Mouse (Mus musculus) forebrain, embryonic 13.5 days (tissue): ENCODE data around the gene Tmem121. TPM values are rescaled to one million over a fixed set of nuclear protein-coding genes. Genes with fewer than 3 reads are reported as not detected.

Experiments used
- ATAC-seq: fragments of 200-750 bp; cut with Nextera tagmentation; 2 replicates; pipeline ENCODE4 v1.8.0; 2017
- H3K27ac ChIP-seq: fragments of 300-500 bp; sonication (generic); 2 replicates; pipeline ENCODE4 v1.5.1; 2015; ENCODE audit warnings: inconsistent platforms, mild to moderate bottlenecking, moderate library complexity
- H3K27me3 ChIP-seq: fragments of 300-500 bp; sonication (generic); 2 replicates; pipeline ENCODE4 v1.6.1; 2015; ENCODE audit warnings: mild to moderate bottlenecking, inconsistent platforms
- H3K36me3 ChIP-seq: fragments of 300-500 bp; sonication (generic); 2 replicates; pipeline ENCODE4 v1.6.1; 2015; ENCODE audit warnings: mild to moderate bottlenecking, inconsistent platforms; ENCODE audit not compliant: poor library complexity, severe bottlenecking
- H3K4me1 ChIP-seq: fragments of 300-500 bp; sonication (generic); 2 replicates; pipeline ENCODE4 v1.6.1; 2015; ENCODE audit warnings: inconsistent platforms
- H3K4me2 ChIP-seq: fragments of 300-500 bp; sonication (generic); 2 replicates; pipeline ENCODE4 v1.6.1; 2015; ENCODE audit warnings: inconsistent platforms, mild to moderate bottlenecking, moderate library complexity
- H3K4me3 ChIP-seq: fragments of 300-500 bp; sonication (generic); 2 replicates; pipeline ENCODE4 v1.5.1; 2015; ENCODE audit warnings: mild to moderate bottlenecking, inconsistent platforms
- H3K9ac ChIP-seq: fragments of 300-500 bp; sonication (generic); 2 replicates; pipeline ENCODE4 v1.6.1; 2015; ENCODE audit warnings: mild to moderate bottlenecking, inconsistent platforms
- H3K9me3 ChIP-seq: fragments of 300-500 bp; sonication (generic); replicated peaks from 2 replicates; pipeline ENCODE4 v1.6.1; 2016; ENCODE audit warnings: inconsistent platforms
- WGBS: fragments of 180-500 bp; shearing (Covaris S2); methylation state at CpG from one replicate; pipeline ENCODE4 v1.1.7; 2015; 5-methylcytosine and 5-hydroxymethylcytosine counted together
- polyA plus RNA-seq: library from polyadenylated mRNA; unstranded; fragments of >200 nt; fragmentation: Nextera tagmentation; extraction: Ambion mirVana; gene quantifications from 2 replicates; pipeline ENCODE4 v1.2.1, GENCODE M21; 2015

Tmem121 gene
- polyA plus RNA-seq, 1 experiment from 2014 or later, result 23.9 TPM

GRCm38 (mm10) chr12:113143164-113143563 is 42.6 kb upstream of the Tmem121 start:
- Histone ChIP-seq H3K4me1 (peaks cover 57% of the 10 kb centered on the region), H3K4me3 (peak overlapping the region; percentile 66; the same call in 1 of the 2 replicates), H3K27ac (0 out of 2 replicates have a peak overlapping the region, but pooled peaks have one; percentile 31)

GRCm38 (mm10) chr12:113144001-113144756 is 41.6 kb upstream of the Tmem121 start:
- Histone ChIP-seq H3K27ac (no peak overlapping the region), H3K4me3 (no peak overlapping the region), H3K9ac (no peak overlapping the region), H3K27me3 (peaks cover 15% of the 10 kb centered on the region; the same call in 1 of the 2 replicates), H3K36me3 (peaks cover 29% of the 10 kb centered on the region), H3K9me3 (no peaks in the 10 kb centered on the region), H3K4me2 (no peak overlapping the region), H3K4me1 (peaks cover 55% of the 10 kb centered on the region)
- WGBS, result 78% methylated on average over 20 of the region's 20 CpGs
- ATAC-seq, result no peak

More at GRCm38 (mm10) chr12:113143164-113143563, 42.6 kb upstream of the Tmem121 start:
- Histone ChIP-seq H3K4me2 (peak overlapping the region; percentile 84), H3K27me3 (peaks cover 9% of the 10 kb centered on the region; the same call in 1 of the 2 replicates), H3K36me3 (peaks cover 36% of the 10 kb centered on the region), H3K9me3 (no peaks in the 10 kb centered on the region), H3K9ac (peak overlapping the region; percentile 82; the same call in 1 of the 2 replicates)
- ATAC-seq, result no peak
- WGBS, result 66% methylated on average over 7 of the region's 7 CpGs

GRCm38 (mm10) chr12:113144886-113145285 is 40.8 kb upstream of the Tmem121 start:
- Histone ChIP-seq H3K4me3 (no peak overlapping the region), H3K27me3 (peaks cover 15% of the 10 kb centered on the region; the same call in 1 of the 2 replicates), H3K9ac (no peak overlapping the region), H3K9me3 (no peaks in the 10 kb centered on the region), H3K4me2 (no peak overlapping the region), H3K36me3 (peaks cover 29% of the 10 kb centered on the region), H3K4me1 (peaks cover 52% of the 10 kb centered on the region), H3K27ac (no peak overlapping the region)
- no peak for ATAC-seq
- 95% methylated on average over 16 of the region's 16 CpGs for WGBS

DNA sequence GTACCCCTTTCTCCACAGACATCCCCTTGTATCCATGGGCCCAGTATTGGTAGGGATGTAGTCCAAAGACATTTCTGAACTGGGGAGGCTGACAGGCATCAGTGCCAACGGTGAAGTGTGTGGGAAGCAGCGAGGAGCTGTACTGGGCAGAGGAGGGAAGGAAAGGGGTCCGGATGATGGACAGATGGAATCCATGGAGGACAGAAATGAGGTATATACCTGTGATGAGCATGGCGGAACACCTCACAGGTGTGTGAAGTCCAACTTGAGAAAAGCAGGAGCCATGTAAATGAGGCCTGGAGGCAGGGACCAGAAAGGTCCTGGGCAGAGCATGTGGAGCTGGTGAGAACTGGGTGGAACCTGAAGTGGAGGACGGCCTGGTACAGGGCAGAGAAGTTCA is 40.1 kb upstream of the Tmem121 start:
- Histone ChIP-seq H3K27ac (no peak overlapping the region), H3K36me3 (peaks cover 29% of the 10 kb centered on the region), H3K27me3 (peaks cover 18% of the 10 kb centered on the region), H3K9me3 (no peaks in the 10 kb centered on the region), H3K9ac (no peak overlapping the region; the same call in 1 of the 2 replicates), H3K4me3 (no peak overlapping the region), H3K4me2 (no peak overlapping the region), H3K4me1 (peaks cover 52% of the 10 kb centered on the region)
- no peak for ATAC-seq
- 89% methylated on average over 5 of the region's 5 CpGs for WGBS

DNA sequence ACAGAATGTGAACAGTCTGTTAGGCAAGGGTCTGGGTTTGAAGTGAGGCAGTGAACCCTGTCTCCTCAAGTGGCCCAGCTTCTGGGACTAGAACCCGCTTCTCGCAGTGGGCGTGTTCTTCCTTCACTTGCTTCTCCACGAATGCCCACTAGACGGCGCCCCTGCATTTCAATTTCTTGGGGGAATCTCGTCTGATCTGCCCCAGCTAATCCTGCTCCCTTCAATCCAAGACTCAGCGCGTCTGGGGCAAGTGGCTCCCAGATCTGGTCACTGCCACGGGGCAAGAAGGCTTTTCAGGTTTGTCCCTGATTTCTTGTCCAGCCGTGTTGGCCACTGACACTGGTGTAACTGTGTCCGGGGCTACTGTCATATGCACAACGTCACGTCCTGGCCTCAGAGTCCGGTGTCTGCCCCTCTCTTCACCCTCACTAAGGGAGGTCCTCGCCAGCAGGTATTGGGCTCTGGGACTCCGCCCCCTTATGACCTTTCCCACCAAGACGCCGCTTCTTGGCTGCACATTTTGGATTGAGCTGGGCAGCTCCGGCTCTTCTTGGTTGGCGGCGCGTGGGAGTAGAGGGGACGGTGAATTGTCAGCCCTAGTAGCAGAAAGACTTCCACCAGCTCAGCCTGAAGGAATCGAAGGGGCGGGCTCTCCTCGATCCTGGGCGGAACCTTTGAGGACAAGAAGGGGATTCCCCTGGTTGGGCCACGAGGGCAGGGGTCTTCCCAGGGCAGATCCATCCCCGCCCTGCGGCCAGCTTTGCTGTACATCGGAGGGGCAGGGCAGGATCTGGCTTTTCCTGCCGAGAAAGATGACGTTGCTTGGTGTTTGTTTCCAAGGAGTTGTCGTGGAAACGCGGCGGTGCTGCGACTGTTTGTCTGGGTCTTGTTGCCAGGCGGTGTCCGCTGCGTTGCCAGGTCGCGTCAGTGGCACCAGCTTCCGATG is 39.3 kb upstream of the Tmem121 start, which contains the start of gene Crip1:
Gene Crip1, plus strand, starts transcription at position 205 of the 946 bp plus-strand sequence.
- Histone ChIP-seq H3K36me3 (peaks cover 29% of the 10 kb centered on the region), H3K9me3 (no peaks in the 10 kb centered on the region), H3K9ac (no peak within 1 kb of the TSS; the same call in 1 of the 2 replicates), H3K27ac (no peak within 1 kb of the TSS), H3K4me3 (no peak within 1 kb of the TSS; the same call in 1 of the 2 replicates), H3K27me3 (peaks cover 26% of the 10 kb centered on the region), H3K4me1 (peaks cover 46% of the 10 kb centered on the region), H3K4me2 (peak within 1 kb of the TSS; percentile 35)
- peak; percentile 14; the same call in 1 of the 2 replicates for ATAC-seq
- 8% methylated on average over 45 of the region's 45 CpGs for WGBS

- H3K4me3 ChIP-seq, result no peak overlapping the region
- H3K9me3 ChIP-seq, result no peaks in the 10 kb centered on the region
- H3K36me3 ChIP-seq, result peaks cover 29% of the 10 kb centered on the region
- H3K4me2 ChIP-seq, result no peak overlapping the region
- no peak overlapping the region for H3K9ac ChIP-seq
- WGBS, result 90% methylated on average over 8 of the region's 8 CpGs
- H3K27ac ChIP-seq, result no peak overlapping the region
- H3K4me1 ChIP-seq, result peaks cover 43% of the 10 kb centered on the region
- no peak for ATAC-seq
- peaks cover 37% of the 10 kb centered on the region for H3K27me3 ChIP-seq
Measured at GRCm38 (mm10) chr12:113147481-113147880, 38.2 kb upstream of the Tmem121 start.

GRCm38 (mm10) chr12:113148381-113149035 is 37.2 kb upstream of the Tmem121 start:
- 38% methylated on average over 16 of the region's 16 CpGs for WGBS
- Histone ChIP-seq H3K27ac (no peak overlapping the region), H3K4me3 (no peak overlapping the region), H3K4me2 (no peak overlapping the region), H3K27me3 (peaks cover 47% of the 10 kb centered on the region), H3K9me3 (no peaks in the 10 kb centered on the region), H3K4me1 (peaks cover 32% of the 10 kb centered on the region), H3K9ac (no peak overlapping the region), H3K36me3 (peaks cover 25% of the 10 kb centered on the region)
- no peak for ATAC-seq

GRCm38 (mm10) chr12:113149341-113149740 is 36.4 kb upstream of the Tmem121 start:
- H3K4me1 ChIP-seq, result peaks cover 31% of the 10 kb centered on the region
- H3K27me3 ChIP-seq, result peaks cover 47% of the 10 kb centered on the region
- no peak overlapping the region for H3K9ac ChIP-seq
- peaks cover 17% of the 10 kb centered on the region for H3K36me3 ChIP-seq
- no peak overlapping the region for H3K27ac ChIP-seq
- H3K9me3 ChIP-seq, result no peaks in the 10 kb centered on the region
- H3K4me3 ChIP-seq, result no peak overlapping the region
- 58% methylated on average over 4 of the region's 4 CpGs for WGBS
- no peak overlapping the region for H3K4me2 ChIP-seq
- ATAC-seq, result no peak

GRCm38 (mm10) chr12:113149896-113150295 is 35.8 kb upstream of the Tmem121 start:
- Histone ChIP-seq H3K9me3 (no peaks in the 10 kb centered on the region), H3K4me1 (peaks cover 33% of the 10 kb centered on the region), H3K4me3 (no peak overlapping the region), H3K9ac (no peak overlapping the region), H3K27ac (no peak overlapping the region), H3K4me2 (no peak overlapping the region), H3K27me3 (peaks cover 50% of the 10 kb centered on the region), H3K36me3 (peaks cover 11% of the 10 kb centered on the region)
- ATAC-seq, result no peak
- 77% methylated on average over 3 of the region's 3 CpGs for WGBS

- Histone ChIP-seq H3K9me3 (no peaks in the 10 kb centered on the region), H3K4me3 (no peak overlapping the region), H3K4me1 (peaks cover 40% of the 10 kb centered on the region), H3K27ac (no peak overlapping the region), H3K4me2 (no peak overlapping the region), H3K9ac (no peak overlapping the region), H3K27me3 (peaks cover 53% of the 10 kb centered on the region), H3K36me3 (peaks cover 4% of the 10 kb centered on the region)
- WGBS, result 89% methylated on average over 4 of the region's 4 CpGs
- ATAC-seq, result no peak
Measured at GRCm38 (mm10) chr12:113150591-113150990, 35.1 kb upstream of the Tmem121 start.

GRCm38 (mm10) chr12:113151046-113151445 is 34.7 kb upstream of the Tmem121 start:
- Histone ChIP-seq H3K4me3 (no peak overlapping the region), H3K4me2 (peak overlapping the region; percentile 72; the same call in 1 of the 2 replicates), H3K9ac (no peak overlapping the region), H3K27ac (no peak overlapping the region), H3K27me3 (peaks cover 53% of the 10 kb centered on the region), H3K4me1 (peaks cover 41% of the 10 kb centered on the region), H3K9me3 (no peaks in the 10 kb centered on the region), H3K36me3 (no peaks in the 10 kb centered on the region; the same call in 1 of the 2 replicates)
- no peak for ATAC-seq
- WGBS, result 79% methylated on average over 8 of the region's 8 CpGs
